ENCODE assay signal across 15 mouse cellular contexts in genomic region chr8:91553387-91553786, GRCm38 (mm10).
"Had no signal": no experiment of that assay in that cellular context is flagged by ENCODE, and none has a peak within 500 bp of the region (broad histone marks: within the 10 kb centered on the region; RNA-seq: fewer than 3 reads in every experiment).

No protein-coding gene starts in this region.

- H3K27me3 ChIP-seq: limb, embryonic 15.5 days had no signal

- H3K4me3 ChIP-seq: limb, embryonic 12.5 days; limb, embryonic 15.5 days; midbrain, embryonic 13.5 days had no signal

- DNase-seq: kidney, postnatal 14 days; kidney, postnatal 4 days; left cerebral cortex, postnatal 4 days; liver, postnatal 0 days; lung, embryonic 14.5 days; thymus, adult 2 months; thymus, postnatal 14 days; thymus, postnatal 4 days had no signal

- H3K9ac ChIP-seq: limb, embryonic 12.5 days; limb, embryonic 15.5 days; liver, embryonic 14.5 days; liver, postnatal 0 days; lung, embryonic 14.5 days; midbrain, embryonic 13.5 days had no signal

- ATAC-seq: liver, postnatal 0 days; lung, postnatal 0 days; midbrain, embryonic 13.5 days had no signal

- H3K4me2 ChIP-seq: limb, embryonic 12.5 days; limb, embryonic 15.5 days; liver, embryonic 11.5 days; lung, embryonic 14.5 days; midbrain, embryonic 13.5 days had no signal

- H3K9me3 ChIP-seq: limb, embryonic 12.5 days; limb, embryonic 15.5 days; midbrain, embryonic 13.5 days had no signal

- H3K36me3 ChIP-seq: limb, embryonic 12.5 days; limb, embryonic 15.5 days; midbrain, embryonic 13.5 days had no signal

- H3K27ac ChIP-seq: limb, embryonic 12.5 days; limb, embryonic 15.5 days; liver, embryonic 14.5 days; macrophage; midbrain, embryonic 13.5 days had no signal
